Mouse (Mus musculus): ENCODE measurements around the gene Adamtsl1.

DNA sequence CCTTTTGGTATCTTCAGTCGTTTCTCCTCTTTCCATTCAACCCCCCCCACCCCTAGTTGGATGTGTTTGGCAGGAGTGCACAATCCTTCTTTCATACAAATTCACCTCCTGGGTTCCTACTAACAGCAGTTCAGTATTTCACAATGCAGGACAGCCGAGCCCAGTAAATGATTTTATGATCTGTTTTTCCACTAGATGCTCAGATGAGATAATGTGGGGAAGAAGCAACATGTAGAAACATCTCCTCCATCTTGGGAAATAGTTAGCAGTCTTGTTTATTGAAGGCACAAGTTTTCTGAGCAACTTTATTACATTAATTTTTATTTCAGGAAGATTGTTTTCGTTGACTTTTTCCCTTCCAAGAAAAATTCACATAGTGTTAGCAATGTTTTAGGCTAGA, 40.7 kb downstream of the Adamtsl1 start:
- TF ChIP-seq CTCF (IDR thresholded peaks at IDR 0.05; ENCODE audit: low read depth) (no peak), EP300 (IDR thresholded peaks at IDR 0.05; ENCODE audit: low read depth) (no peak)

Data from liver, postnatal 0 days (tissue).